Mouse (Mus musculus): ENCODE results near the gene Nfia. TPM values are rescaled to one million over a fixed set of nuclear protein-coding genes. Genes with fewer than 3 reads are reported as not detected.

Gene Nfia
- polyA plus RNA-seq, 1 experiment from 2014 or later = 40.5 TPM

DNA sequence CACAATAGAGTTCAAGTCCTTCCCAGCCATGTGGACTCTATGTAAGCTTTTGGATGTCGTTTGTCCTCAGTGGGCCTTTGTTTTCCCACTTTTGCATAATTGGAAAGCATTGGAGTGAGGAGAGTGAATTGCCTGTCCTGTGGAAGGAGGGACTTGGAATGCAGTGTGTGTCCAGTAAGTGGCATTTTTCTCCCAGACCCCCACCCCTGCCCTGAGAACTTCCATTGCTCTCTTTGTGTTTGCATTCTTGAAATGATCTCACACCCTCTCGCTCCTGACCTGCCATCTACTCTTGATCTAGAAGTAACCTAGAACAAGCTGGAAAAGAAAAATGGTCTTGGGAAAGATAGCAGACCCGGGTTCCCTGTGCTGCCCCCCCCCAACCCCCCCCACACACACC is 278.8 kb downstream of the Nfia start:
- in situ Hi-C loops (cut with MboI; ENCODE audit: low pct_unique_long_range_greater_than_20kb) = no loop called here
- ChIA-PET POLR2A (interaction anchor here (0.6 kb wide), 1 partner anchor 14 kb away, joined by 3 read pairs; no protein-coding TSS in a partner anchor), CTCF (no interaction called here)
- ATAC-seq = no peak
- no peak for DNase-seq (ENCODE audit: low read depth, low spot score)
- no peaks in the 10 kb centered on the region for H3K27me3 ChIP-seq
- TF ChIP-seq CTCF (IDR thresholded peaks at IDR 0.05) = no peak

DNA sequence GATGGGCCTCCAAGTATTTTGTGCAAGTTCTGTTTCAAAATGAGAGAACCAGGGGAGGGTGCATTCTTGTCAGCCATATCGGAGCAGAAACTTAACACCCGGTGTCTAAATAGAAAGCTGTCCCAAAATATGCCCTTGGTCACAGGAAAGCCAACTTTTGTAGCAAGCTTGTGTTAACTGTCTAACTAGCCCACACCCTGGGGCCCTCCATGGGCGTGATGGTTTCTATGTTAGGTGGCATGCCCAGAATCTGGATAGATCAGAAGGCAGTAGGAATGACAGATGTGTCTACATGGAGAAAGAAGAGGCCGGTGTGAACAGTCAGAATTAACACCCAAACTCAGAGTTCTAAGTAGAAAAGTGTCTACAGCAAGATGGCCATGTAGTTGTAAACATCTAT is 282.5 kb downstream of the Nfia start:
- H3K27me3 ChIP-seq = no peaks in the 10 kb centered on the region
- in situ Hi-C loops (cut with MboI; ENCODE audit: low pct_unique_long_range_greater_than_20kb) = no loop called here
- DNase-seq (ENCODE audit: low read depth, low spot score) (no peak), ATAC-seq (no peak)
- no peak for TF ChIP-seq CTCF (IDR thresholded peaks at IDR 0.05)
- POLR2A ChIA-PET = no interaction called here
- CTCF ChIA-PET = no interaction called here

DNA sequence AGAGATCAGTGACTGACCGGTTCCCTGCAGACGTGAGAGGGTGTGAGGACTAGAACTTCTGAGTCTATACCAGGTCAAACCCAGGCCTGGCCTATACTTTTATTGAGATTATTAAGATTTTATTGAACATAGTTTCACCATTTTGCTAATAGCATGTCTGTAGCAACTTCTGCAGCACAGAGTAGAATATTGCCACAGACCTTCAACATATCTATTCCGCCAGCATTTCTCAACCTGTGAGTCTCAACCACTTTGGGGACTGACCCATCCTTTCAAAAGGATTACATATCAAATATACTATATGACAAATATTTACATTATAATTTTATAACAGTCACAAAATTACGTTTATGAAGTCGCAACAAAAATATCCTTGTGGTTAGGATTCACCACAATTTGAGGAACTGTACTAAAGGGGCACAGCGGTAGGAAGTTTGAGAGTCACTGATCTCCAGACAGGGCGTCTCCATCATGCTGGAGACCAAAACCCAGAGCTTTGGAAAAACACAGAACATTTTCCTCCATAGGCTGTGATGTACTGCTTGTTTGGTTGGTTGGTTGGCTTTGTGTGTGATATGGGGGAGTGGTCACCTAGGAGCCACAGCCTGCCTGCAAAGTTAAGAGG is 284.0 kb downstream of the Nfia start:
- ATAC-seq = no peak
- POLR2A ChIA-PET = interaction anchor here (0.6 kb wide), 1 partner anchor 281 kb away, joined by 3 read pairs; no protein-coding TSS in a partner anchor
- no peak for TF ChIP-seq CTCF (IDR thresholded peaks at IDR 0.05)
- in situ Hi-C loops (cut with MboI; ENCODE audit: low pct_unique_long_range_greater_than_20kb) = no loop called here
- DNase-seq (ENCODE audit: low read depth, low spot score) = no peak
- CTCF ChIA-PET = no interaction called here
- H3K27me3 ChIP-seq = no peaks in the 10 kb centered on the region

DNA sequence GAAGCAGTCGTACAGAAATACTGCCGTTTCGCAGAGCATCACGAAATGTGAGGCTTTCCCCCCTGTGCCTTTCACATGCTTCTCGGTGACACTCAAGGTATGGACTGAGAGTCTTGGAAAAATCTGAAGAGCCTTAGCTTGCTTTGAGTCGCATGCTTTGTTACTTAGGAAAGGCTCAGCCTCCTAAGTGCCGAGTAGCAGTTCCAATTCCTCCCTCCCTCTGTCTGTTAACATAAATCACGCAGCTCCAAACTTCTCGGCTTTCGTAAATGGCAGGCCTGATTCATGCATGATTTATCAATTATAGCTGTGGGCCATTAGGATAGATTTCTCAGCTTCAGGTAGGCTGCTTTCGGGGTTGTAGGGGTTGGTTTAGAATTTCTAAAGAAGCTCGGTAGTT is 284.7 kb downstream of the Nfia start:
- POLR2A ChIA-PET = interaction anchor here (0.6 kb wide), 1 partner anchor 282 kb away, joined by 3 read pairs; no protein-coding TSS in a partner anchor
- H3K27me3 ChIP-seq = no peaks in the 10 kb centered on the region
- in situ Hi-C loops (cut with MboI; ENCODE audit: low pct_unique_long_range_greater_than_20kb) = no loop called here
- TF ChIP-seq CTCF (IDR thresholded peaks at IDR 0.05) = no peak
- CTCF ChIA-PET = no interaction called here
- ATAC-seq = no peak
- no peak for DNase-seq (ENCODE audit: low read depth, low spot score)

DNA sequence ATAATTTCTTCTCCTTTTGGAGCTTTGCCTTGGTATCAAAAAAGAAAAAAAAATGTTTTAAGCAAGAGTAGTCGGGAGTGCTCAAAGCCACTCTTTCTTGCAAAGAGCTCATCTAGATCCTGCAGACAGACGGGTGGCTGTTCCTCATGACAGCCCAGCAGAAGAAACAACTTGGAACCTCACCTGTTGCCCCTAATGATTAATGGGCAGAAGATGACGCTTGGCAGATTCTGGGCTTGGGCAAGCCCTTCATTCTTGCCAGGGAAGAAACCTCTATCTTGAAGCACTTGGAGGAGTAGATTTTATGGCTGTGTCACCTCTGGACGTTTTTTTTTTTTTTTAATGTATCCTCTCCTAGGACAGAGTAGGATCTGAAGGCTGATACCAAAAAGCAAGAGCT is 285.2 kb downstream of the Nfia start:
- no peak for TF ChIP-seq CTCF (IDR thresholded peaks at IDR 0.05)
- no peaks in the 10 kb centered on the region for H3K27me3 ChIP-seq
- ChIA-PET POLR2A (interaction anchor here (0.7 kb wide), 1 partner anchor 190 kb away, joined by 3 read pairs; no protein-coding TSS in a partner anchor), CTCF (no interaction called here)
- DNase-seq (ENCODE audit: low read depth, low spot score) (no peak), ATAC-seq (no peak)
- in situ Hi-C loops (cut with MboI; ENCODE audit: low pct_unique_long_range_greater_than_20kb) = no loop called here

DNA sequence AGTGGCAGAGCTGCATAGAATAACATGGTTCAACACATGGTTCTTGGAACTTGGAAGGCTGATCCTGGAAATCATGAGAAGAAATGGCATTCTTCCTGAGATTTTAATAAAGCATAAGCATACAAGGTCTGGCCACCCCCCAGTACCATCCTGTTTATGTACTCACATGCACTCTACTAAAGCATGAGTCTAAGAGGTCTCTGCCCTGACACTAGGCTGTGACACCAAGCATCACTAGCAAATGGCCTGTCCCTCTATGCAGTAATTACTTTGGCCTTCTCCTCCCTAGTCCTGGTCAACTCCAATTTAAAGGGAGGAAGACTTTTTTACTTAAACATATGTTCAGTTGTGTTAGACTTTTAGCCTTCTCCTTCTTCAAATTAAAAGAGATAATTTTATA is 285.6 kb downstream of the Nfia start:
- TF ChIP-seq CTCF (IDR thresholded peaks at IDR 0.05) = no peak
- DNase-seq (ENCODE audit: low read depth, low spot score) (no peak), ATAC-seq (no peak)
- in situ Hi-C loops (cut with MboI; ENCODE audit: low pct_unique_long_range_greater_than_20kb) = no loop called here
- no peaks in the 10 kb centered on the region for H3K27me3 ChIP-seq
- ChIA-PET POLR2A (interaction anchor here (0.7 kb wide), 1 partner anchor 189 kb away, joined by 3 read pairs; no protein-coding TSS in a partner anchor), CTCF (no interaction called here)

DNA sequence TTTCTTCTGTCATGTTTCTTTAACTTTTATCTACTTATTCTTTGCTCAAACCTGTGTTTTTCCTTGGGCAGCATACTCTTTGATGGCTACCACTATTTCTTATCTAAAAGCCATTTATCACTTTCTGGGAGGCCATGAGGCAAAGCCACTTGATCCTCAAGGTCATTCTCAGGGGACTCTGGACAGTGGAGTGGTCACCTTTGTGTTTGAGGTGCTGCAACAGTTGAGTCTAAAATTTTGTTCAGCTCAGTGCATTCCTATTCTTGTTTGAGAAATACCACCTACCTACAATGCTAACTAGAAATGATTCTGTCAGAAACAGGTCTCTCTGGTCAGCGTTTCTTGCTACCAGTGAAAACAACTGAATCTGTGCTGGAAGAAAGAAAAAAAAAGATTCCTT is 288.1 kb downstream of the Nfia start:
- CTCF ChIA-PET = no interaction called here
- ATAC-seq (no peak), DNase-seq (ENCODE audit: low read depth, low spot score) (no peak)
- in situ Hi-C loops (cut with MboI; ENCODE audit: low pct_unique_long_range_greater_than_20kb) = no loop called here
- POLR2A ChIA-PET = no interaction called here
- TF ChIP-seq CTCF (IDR thresholded peaks at IDR 0.05) = no peak
- H3K27me3 ChIP-seq = no peaks in the 10 kb centered on the region

DNA sequence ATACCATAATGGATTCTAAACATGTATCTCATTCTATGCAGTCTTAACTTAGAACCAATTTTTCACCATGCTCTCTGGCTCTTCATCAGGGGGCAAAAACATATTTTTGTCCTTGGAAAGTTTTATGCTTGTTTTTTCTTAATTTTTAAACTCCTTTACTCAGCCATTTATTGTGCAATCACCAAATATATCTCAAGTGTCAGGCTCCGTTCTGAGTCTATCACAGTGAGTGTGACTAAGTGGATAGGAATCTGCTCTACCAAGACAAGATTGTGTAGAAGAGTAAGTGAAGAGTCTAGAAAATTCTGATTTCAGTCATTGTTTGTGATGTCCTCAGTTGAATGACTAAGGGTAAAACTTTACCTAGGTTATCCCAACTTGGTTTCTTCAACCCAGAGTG is 288.6 kb downstream of the Nfia start:
- DNase-seq (ENCODE audit: low read depth, low spot score) (no peak), ATAC-seq (no peak)
- no peaks in the 10 kb centered on the region for H3K27me3 ChIP-seq
- POLR2A ChIA-PET = no interaction called here
- TF ChIP-seq CTCF (IDR thresholded peaks at IDR 0.05) = no peak
- in situ Hi-C loops (cut with MboI; ENCODE audit: low pct_unique_long_range_greater_than_20kb) = no loop called here
- CTCF ChIA-PET = no interaction called here

DNA sequence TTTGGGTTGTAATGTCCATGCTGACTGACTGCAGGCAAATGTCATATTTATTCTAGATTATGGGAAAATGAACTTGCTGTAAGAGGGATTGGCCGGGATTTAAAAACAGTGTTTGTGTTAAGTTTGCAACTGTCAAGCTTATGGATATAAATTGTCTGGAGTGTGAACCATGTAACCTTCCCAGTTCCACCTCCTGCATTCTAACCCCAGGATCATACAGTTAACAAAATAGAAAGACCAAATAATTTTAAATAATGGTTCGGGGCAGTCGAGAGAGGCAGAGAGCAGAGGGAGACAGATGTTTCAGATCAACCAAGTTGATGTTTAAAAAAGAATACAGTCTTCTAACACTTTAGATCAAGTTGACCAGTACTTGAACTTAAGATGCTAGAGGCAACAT is 290.7 kb downstream of the Nfia start:
- ChIA-PET POLR2A (no interaction called here), CTCF (interaction anchor here (1.4 kb wide), 1 partner anchor 14 kb away, joined by 4 read pairs; no protein-coding TSS in a partner anchor)
- no peak for DNase-seq (ENCODE audit: low read depth, low spot score)
- ATAC-seq = no peak
- H3K27me3 ChIP-seq = no peaks in the 10 kb centered on the region
- no peak for TF ChIP-seq CTCF (IDR thresholded peaks at IDR 0.05)
- in situ Hi-C loops (cut with MboI; ENCODE audit: low pct_unique_long_range_greater_than_20kb) = no loop called here

DNA sequence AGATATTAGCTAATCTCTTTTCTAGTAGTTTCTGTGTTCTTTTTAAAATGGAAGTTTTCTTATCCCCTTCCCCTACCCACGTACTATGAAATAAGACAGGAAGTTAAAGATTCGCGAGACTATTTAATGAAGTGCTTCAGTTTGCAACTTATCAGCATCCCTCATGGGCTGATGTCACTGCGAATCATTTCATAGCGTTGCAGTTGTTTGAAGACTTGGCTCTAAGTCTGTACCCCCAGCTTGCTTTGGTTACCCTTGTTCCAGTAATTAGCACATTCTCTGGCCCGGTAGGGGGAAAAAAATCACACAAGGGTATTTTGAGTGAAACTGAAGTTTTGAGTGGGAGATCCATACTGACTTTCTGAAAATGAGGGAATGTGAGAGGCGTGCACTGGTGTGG is 303.6 kb downstream of the Nfia start:
- DNase-seq (ENCODE audit: low read depth, low spot score) = no peak
- H3K27me3 ChIP-seq = no peaks in the 10 kb centered on the region
- CTCF ChIA-PET = no interaction called here
- in situ Hi-C loops (cut with MboI; ENCODE audit: low pct_unique_long_range_greater_than_20kb) = no loop called here
- no peak for TF ChIP-seq CTCF (IDR thresholded peaks at IDR 0.05)
- POLR2A ChIA-PET = no interaction called here
- ATAC-seq = no peak

DNA sequence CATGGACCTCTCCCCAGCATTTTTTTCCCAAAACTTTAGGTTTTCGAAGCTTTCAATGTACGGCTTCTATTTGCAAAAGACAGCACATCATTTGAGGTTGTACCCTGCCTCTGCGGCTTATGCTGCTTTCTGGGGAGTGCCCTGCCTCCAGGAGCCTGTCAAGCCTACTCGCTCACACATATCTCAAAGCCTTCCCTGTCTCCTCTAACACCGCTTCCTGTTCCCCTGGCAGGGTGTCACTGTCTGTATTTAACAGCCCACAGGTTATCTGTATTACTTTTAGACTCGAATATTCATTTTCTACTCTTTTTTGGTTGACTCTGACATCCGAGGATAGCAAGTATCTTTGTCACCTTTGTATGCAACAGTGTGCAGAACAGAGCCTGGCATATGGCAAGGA is 304.1 kb downstream of the Nfia start:
- TF ChIP-seq CTCF (IDR thresholded peaks at IDR 0.05) = no peak
- no peaks in the 10 kb centered on the region for H3K27me3 ChIP-seq
- ChIA-PET POLR2A (no interaction called here), CTCF (interaction anchor here (1.7 kb wide), 1 partner anchor 13 kb away, joined by 4 read pairs; no protein-coding TSS in a partner anchor)
- in situ Hi-C loops (cut with MboI; ENCODE audit: low pct_unique_long_range_greater_than_20kb) = no loop called here
- DNase-seq (ENCODE audit: low read depth, low spot score) = no peak
- ATAC-seq = no peak

DNA sequence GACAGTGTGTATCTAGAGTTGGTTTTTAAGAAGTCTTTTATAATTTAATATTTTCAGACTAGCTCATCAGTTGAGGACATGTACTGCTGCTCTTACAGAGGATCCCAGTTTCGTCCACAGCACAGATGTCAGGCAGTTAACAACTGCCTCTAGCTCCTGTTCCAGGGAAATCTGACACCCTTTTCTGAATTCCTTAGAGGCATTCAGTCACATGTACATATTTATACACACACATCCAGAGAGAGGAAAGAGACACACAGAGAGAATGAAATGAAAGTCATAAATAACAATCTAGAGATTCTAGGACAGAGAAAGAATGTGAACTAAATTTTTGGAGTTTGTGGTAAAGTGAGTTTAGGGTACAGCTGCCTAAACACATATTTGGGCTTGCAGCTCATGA is 308.1 kb downstream of the Nfia start:
- ATAC-seq = peak; percentile 44
- no peak for TF ChIP-seq CTCF (IDR thresholded peaks at IDR 0.05)
- H3K27me3 ChIP-seq = no peaks in the 10 kb centered on the region
- in situ Hi-C loops (cut with MboI; ENCODE audit: low pct_unique_long_range_greater_than_20kb) = no loop called here
- POLR2A ChIA-PET = no interaction called here
- CTCF ChIA-PET = interaction anchor here (1.4 kb wide), 1 partner anchor 10 kb away, joined by 3 read pairs; no protein-coding TSS in a partner anchor
- DNase-seq (ENCODE audit: low read depth, low spot score) = peak; percentile 13
